Mouse (Mus musculus) bone marrow, adult 2 months (tissue): ENCODE measurements around the gene Sucnr1. TPM values are rescaled to one million over a fixed set of nuclear protein-coding genes. Genes with fewer than 3 reads are reported as not detected.

Experiments used
- H3K27ac ChIP-seq: fragments of 200-500 bp; 2 replicates; pipeline ENCODE4 v1.5.1; 2012; ENCODE audit warnings: low read depth, mild to moderate bottlenecking, control low read depth, inconsistent platforms, low read length; ENCODE audit not compliant: control insufficient read depth, poor library complexity, insufficient read depth
- H3K4me1 ChIP-seq: fragments of 200-500 bp; 2 replicates; pipeline ENCODE4 v1.6.1; 2011; ENCODE audit warnings: low read length; ENCODE audit not compliant: control insufficient read depth, insufficient read depth
- H3K4me3 ChIP-seq: fragments of 200-500 bp; replicated peaks from 2 replicates; pipeline ENCODE3; 2011; ENCODE audit warnings: mild to moderate bottlenecking, low read depth, low read length, control low read depth; ENCODE audit not compliant: control insufficient read depth
- CTCF ChIP-seq: fragments of 200-500 bp; IDR thresholded peaks from 2 replicates; pipeline ENCODE4 v1.5.1; 2011; ENCODE audit warnings: low read length, control low read depth; ENCODE audit not compliant: control insufficient read depth, insufficient read depth
- POLR2A ChIP-seq: fragments of 200-500 bp; IDR thresholded peaks from 2 replicates; pipeline ENCODE4 v1.6.1; 2011; ENCODE audit warnings: low read depth, mild to moderate bottlenecking, control low read depth, low read length, borderline replicate concordance; ENCODE audit not compliant: control insufficient read depth
- WGBS: fragments of 180-500 bp; shearing (Covaris S2); methylation state at CpG from one replicate; pipeline ENCODE4 v1.1.7; 2018; 5-methylcytosine and 5-hydroxymethylcytosine counted together
- polyA plus RNA-seq: library from polyadenylated mRNA; stranded (reverse); fragments of >200 nt; gene quantifications from 2 replicates; pipeline ENCODE4 v1.2.4, GENCODE M21; 2011; ENCODE audit warnings: low replicate concordance; ENCODE audit not compliant: missing spikeins, insufficient read depth, insufficient read length

Sucnr1 gene
- polyA plus RNA-seq, 1 experiment = not detected

GRCm38 (mm10) chr3:60107736-60108135 lies 26.1 kb downstream of the Sucnr1 start:
- TF ChIP-seq POLR2A = no peak
- TF ChIP-seq CTCF = no peak
- Histone ChIP-seq H3K27ac (no peak overlapping the region), H3K4me3 (no peak overlapping the region), H3K4me1 (no peaks in the 10 kb centered on the region)
- WGBS = 56% methylated on average over 3 of the region's 3 CpGs

GRCm38 (mm10) chr3:60108815-60109214 lies 27.1 kb downstream of the Sucnr1 start:
- Histone ChIP-seq H3K4me1 (no peaks in the 10 kb centered on the region), H3K4me3 (no peak overlapping the region), H3K27ac (no peak overlapping the region)
- TF ChIP-seq POLR2A = no peak
- no peak for TF ChIP-seq CTCF

GRCm38 (mm10) chr3:60111135-60111710 lies 29.6 kb downstream of the Sucnr1 start:
- no peaks in the 10 kb centered on the region for H3K4me1 ChIP-seq
- WGBS = 67% methylated on average over 4 of the region's 4 CpGs
- H3K27ac ChIP-seq = no peak overlapping the region
- TF ChIP-seq CTCF = no peak
- TF ChIP-seq POLR2A = no peak
- no peak overlapping the region for H3K4me3 ChIP-seq

GRCm38 (mm10) chr3:60111889-60112646 lies 30.4 kb downstream of the Sucnr1 start:
- WGBS = 79% methylated on average over 6 of the region's 6 CpGs
- TF ChIP-seq CTCF = no peak
- no peak for TF ChIP-seq POLR2A
- no peaks in the 10 kb centered on the region for H3K4me1 ChIP-seq
- no peak overlapping the region for H3K27ac ChIP-seq
- H3K4me3 ChIP-seq = no peak overlapping the region

- 49% methylated on average over 2 of the region's 2 CpGs for WGBS
- TF ChIP-seq CTCF = no peak
- TF ChIP-seq POLR2A = no peak
- Histone ChIP-seq H3K27ac (no peak overlapping the region), H3K4me1 (no peaks in the 10 kb centered on the region), H3K4me3 (no peak overlapping the region)
Measured at GRCm38 (mm10) chr3:60114571-60114970, 32.9 kb downstream of the Sucnr1 start.

- Histone ChIP-seq H3K27ac (no peak overlapping the region), H3K4me1 (no peaks in the 10 kb centered on the region), H3K4me3 (no peak overlapping the region)
- WGBS = 79% methylated on average over 3 of the region's 3 CpGs
- TF ChIP-seq POLR2A (no peak), CTCF (no peak)
Measured at GRCm38 (mm10) chr3:60121449-60121848, 39.8 kb downstream of the Sucnr1 start.

GRCm38 (mm10) chr3:60123859-60124794 lies 42.5 kb downstream of the Sucnr1 start:
- Histone ChIP-seq H3K4me3 (no peak overlapping the region), H3K4me1 (no peaks in the 10 kb centered on the region), H3K27ac (no peak overlapping the region)
- TF ChIP-seq CTCF = no peak
- TF ChIP-seq POLR2A = no peak
- WGBS = 67% methylated on average over 9 of the region's 9 CpGs

GRCm38 (mm10) chr3:60126564-60126963 lies 44.9 kb downstream of the Sucnr1 start:
- H3K4me1 ChIP-seq = no peaks in the 10 kb centered on the region; the same call in 1 of the 2 replicates
- TF ChIP-seq POLR2A (no peak), CTCF (no peak)
- WGBS = 69% methylated on average over 2 of the region's 2 CpGs
- H3K4me3 ChIP-seq = no peak overlapping the region
- no peak overlapping the region for H3K27ac ChIP-seq
